Mouse (Mus musculus) hindbrain, postnatal 0 days (tissue): ENCODE data around the gene Birc5. TPM values are rescaled to one million over a fixed set of nuclear protein-coding genes. Genes with fewer than 3 reads are reported as not detected.

Experiments
- ATAC-seq: fragments of 200-750 bp; cut with Nextera tagmentation; 2 replicates; pipeline ENCODE4 v1.8.0; 2017; ENCODE audit warnings: mild to moderate bottlenecking, moderate TSS enrichment, moderate library complexity
- DNase-seq: peaks from one replicate; pipeline ENCODE4 v3.0.0-alpha.2; 2015; ENCODE audit warnings: low spot score
- H3K27ac ChIP-seq: fragments of 300-500 bp; sonication (generic); 2 replicates; pipeline ENCODE4 v1.5.1; 2014; ENCODE audit warnings: mild to moderate bottlenecking
- H3K27me3 ChIP-seq: fragments of 300-500 bp; sonication (generic); 2 replicates; pipeline ENCODE4 v1.6.1; 2014; ENCODE audit warnings: low read length, mixed read lengths; ENCODE audit not compliant: insufficient read depth
- H3K36me3 ChIP-seq: fragments of 300-500 bp; sonication (generic); 2 replicates; pipeline ENCODE4 v1.6.1; 2014; ENCODE audit warnings: low read length, mixed read lengths; ENCODE audit not compliant: insufficient read depth
- H3K4me1 ChIP-seq: fragments of 300-500 bp; sonication (generic); 2 replicates; pipeline ENCODE4 v1.6.1; 2014; ENCODE audit warnings: antibody characterized with exemption, low read length, mixed read lengths; ENCODE audit not compliant: insufficient read depth
- H3K4me2 ChIP-seq: fragments of 300-500 bp; sonication (generic); 2 replicates; pipeline ENCODE4 v1.6.1; 2014; ENCODE audit warnings: low read depth, mild to moderate bottlenecking, low read length, moderate library complexity, mixed read lengths
- H3K4me3 ChIP-seq: fragments of 300-500 bp; sonication (generic); 2 replicates; pipeline ENCODE4 v1.5.1; 2014; ENCODE audit warnings: low read length
- H3K9ac ChIP-seq: fragments of 300-500 bp; sonication (generic); replicated peaks from 2 replicates; pipeline ENCODE4 v1.6.1; 2014; ENCODE audit warnings: mild to moderate bottlenecking, low read length, moderate library complexity, mixed read lengths
- H3K9me3 ChIP-seq: fragments of 300-500 bp; sonication (generic); 2 replicates; pipeline ENCODE4 v1.6.1; 2016; ENCODE audit warnings: low read length, mixed read lengths
- CTCF ChIP-seq: IDR thresholded peaks from 2 replicates; pipeline ENCODE4 v1.5.1; 2016; ENCODE audit warnings: antibody characterized with exemption, control low read depth, low read depth
- WGBS: fragments of 180-500 bp; shearing (Covaris S2); extraction: QIAGEN DNeasy Blood & Tissue Kit; methylation state at CpG from one replicate; pipeline ENCODE4 v1.1.7; 2014; 5-methylcytosine and 5-hydroxymethylcytosine counted together
- polyA plus RNA-seq: library from polyadenylated mRNA; unstranded; fragments of >200 nt; fragmentation: Nextera tagmentation; extraction: Ambion mirVana; gene quantifications from 2 replicates; pipeline ENCODE4 v1.2.1, GENCODE M21; 2015
- total RNA-seq: library from RNA; depleted of rRNA; stranded (reverse); fragments of >200 nt; gene quantifications from 2 replicates; pipeline ENCODE4 v1.2.3, GENCODE M21; 2014

Gene Birc5
- total and polyA plus RNA-seq, 2 experiments from 2014 or later: 14.6 to 45.3 TPM

DNA sequence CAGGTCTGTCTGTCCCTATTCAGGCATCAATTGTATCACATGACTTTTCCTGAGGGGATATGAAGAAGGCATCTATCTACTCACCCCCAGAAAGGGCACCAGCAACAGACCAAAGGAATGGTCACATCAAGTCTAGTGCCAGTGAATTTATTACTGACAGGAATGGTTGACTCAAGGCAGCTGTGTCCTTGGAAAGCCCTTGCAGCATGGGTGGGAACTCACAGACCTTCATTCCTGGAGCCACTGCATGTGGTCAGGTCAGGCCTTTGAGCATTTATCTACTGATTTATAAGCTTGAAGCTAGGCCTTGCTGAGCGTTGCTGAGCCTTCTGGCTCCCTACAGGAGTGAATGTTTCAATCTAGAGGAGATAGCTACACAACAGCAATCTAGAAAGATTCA lies 8.1 kb upstream of the Birc5 start:
- no peak overlapping the region for H3K9ac ChIP-seq
- H3K27ac ChIP-seq: no peak overlapping the region
- no peak overlapping the region for H3K4me3 ChIP-seq
- no peaks in the 10 kb centered on the region for H3K27me3 ChIP-seq
- H3K36me3 ChIP-seq: no peaks in the 10 kb centered on the region
- WGBS: 41% methylated on average over 1 of the region's 1 CpGs
- no peak for ATAC-seq
- TF ChIP-seq CTCF: no peak
- no peak for DNase-seq
- no peaks in the 10 kb centered on the region for H3K4me1 ChIP-seq
- H3K9me3 ChIP-seq: no peaks in the 10 kb centered on the region
- H3K4me2 ChIP-seq: no peak overlapping the region

- ATAC-seq: no peak
- Histone ChIP-seq H3K27me3 (no peaks in the 10 kb centered on the region), H3K27ac (no peak overlapping the region), H3K9ac (no peak overlapping the region), H3K4me2 (no peak overlapping the region), H3K9me3 (no peaks in the 10 kb centered on the region), H3K4me1 (peaks cover 7% of the 10 kb centered on the region; the same call in 1 of the 2 replicates), H3K36me3 (no peaks in the 10 kb centered on the region), H3K4me3 (no peak overlapping the region)
- 88% methylated on average over 2 of the region's 2 CpGs for WGBS
- no peak for DNase-seq
- TF ChIP-seq CTCF: no peak
Observed at GRCm38 (mm10) chr11:117843434-117843833, 5.6 kb upstream of the Birc5 start.

- Histone ChIP-seq H3K36me3 (no peaks in the 10 kb centered on the region), H3K4me2 (no peak overlapping the region), H3K27ac (no peak overlapping the region), H3K4me1 (peaks cover 12% of the 10 kb centered on the region; the same call in 1 of the 2 replicates), H3K9me3 (no peaks in the 10 kb centered on the region), H3K27me3 (no peaks in the 10 kb centered on the region), H3K4me3 (no peak overlapping the region), H3K9ac (no peak overlapping the region)
- 82% methylated on average over 2 of the region's 2 CpGs for WGBS
- DNase-seq (no peak), ATAC-seq (no peak)
- TF ChIP-seq CTCF: no peak
Observed at GRCm38 (mm10) chr11:117844997-117845396, 4.1 kb upstream of the Birc5 start.

GRCm38 (mm10) chr11:117845651-117846050 lies 3.4 kb upstream of the Birc5 start:
- H3K4me3 ChIP-seq: no peak overlapping the region
- no peak overlapping the region for H3K27ac ChIP-seq
- H3K36me3 ChIP-seq: no peaks in the 10 kb centered on the region
- H3K4me1 ChIP-seq: peaks cover 17% of the 10 kb centered on the region; the same call in 1 of the 2 replicates
- H3K4me2 ChIP-seq: no peak overlapping the region
- H3K27me3 ChIP-seq: no peaks in the 10 kb centered on the region
- no peak for DNase-seq
- no peak for ATAC-seq
- WGBS: 75% methylated on average over 2 of the region's 2 CpGs
- no peak for TF ChIP-seq CTCF
- no peak overlapping the region for H3K9ac ChIP-seq
- no peaks in the 10 kb centered on the region for H3K9me3 ChIP-seq

- H3K4me2 ChIP-seq: no peak overlapping the region
- WGBS: 55% methylated on average over 5 of the region's 5 CpGs
- no peak overlapping the region for H3K27ac ChIP-seq
- H3K9me3 ChIP-seq: no peaks in the 10 kb centered on the region
- H3K27me3 ChIP-seq: no peaks in the 10 kb centered on the region
- H3K9ac ChIP-seq: no peak overlapping the region
- peak; percentile 33; the same call in 1 of the 2 replicates for TF ChIP-seq CTCF
- DNase-seq: no peak
- peaks cover 17% of the 10 kb centered on the region; the same call in 1 of the 2 replicates for H3K4me1 ChIP-seq
- H3K36me3 ChIP-seq: no peaks in the 10 kb centered on the region
- no peak for ATAC-seq
- H3K4me3 ChIP-seq: no peak overlapping the region
Observed at GRCm38 (mm10) chr11:117846640-117847039, 2.4 kb upstream of the Birc5 start.

DNA sequence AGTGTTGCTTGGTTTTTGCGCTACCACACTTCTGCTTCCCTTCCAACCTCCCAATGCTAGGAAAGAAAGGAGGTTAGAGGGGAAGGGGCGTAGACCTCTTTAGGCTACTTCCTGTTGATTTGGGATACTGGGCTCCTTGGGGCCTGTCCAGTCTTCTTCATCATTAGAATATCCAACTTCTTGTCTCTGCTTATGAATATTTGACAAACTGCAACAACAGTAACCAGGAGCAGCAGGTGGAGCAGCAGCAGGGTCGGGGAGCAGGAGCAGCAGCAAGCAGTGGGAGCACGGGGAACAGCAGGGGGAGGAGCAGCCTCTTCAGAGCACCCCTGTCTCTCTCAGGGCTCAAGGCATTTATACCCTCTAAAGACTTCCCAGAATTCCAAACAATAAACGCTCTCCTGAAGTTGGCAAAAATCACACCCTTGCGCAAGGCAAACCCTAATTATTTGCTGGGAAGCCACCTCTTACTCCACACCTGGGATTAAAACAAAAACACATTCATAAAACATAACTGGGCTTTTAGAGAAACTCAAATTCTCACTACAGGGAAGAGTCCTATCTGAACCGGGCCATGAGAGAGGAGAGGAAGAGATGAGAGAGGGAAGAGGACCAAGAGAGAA lies 1.3 kb upstream of the Birc5 start:
- Histone ChIP-seq H3K9me3 (no peaks in the 10 kb centered on the region), H3K27ac (peak overlapping the region; percentile 98), H3K27me3 (no peaks in the 10 kb centered on the region), H3K4me1 (peaks cover 17% of the 10 kb centered on the region; the same call in 1 of the 2 replicates), H3K4me2 (peak overlapping the region; percentile 90), H3K9ac (no peak overlapping the region; the same call in 1 of the 2 replicates), H3K4me3 (no peak overlapping the region), H3K36me3 (no peaks in the 10 kb centered on the region)
- no peak for TF ChIP-seq CTCF
- DNase-seq (no peak), ATAC-seq (no peak)
- WGBS: 76% methylated on average over 7 of the region's 7 CpGs

DNA sequence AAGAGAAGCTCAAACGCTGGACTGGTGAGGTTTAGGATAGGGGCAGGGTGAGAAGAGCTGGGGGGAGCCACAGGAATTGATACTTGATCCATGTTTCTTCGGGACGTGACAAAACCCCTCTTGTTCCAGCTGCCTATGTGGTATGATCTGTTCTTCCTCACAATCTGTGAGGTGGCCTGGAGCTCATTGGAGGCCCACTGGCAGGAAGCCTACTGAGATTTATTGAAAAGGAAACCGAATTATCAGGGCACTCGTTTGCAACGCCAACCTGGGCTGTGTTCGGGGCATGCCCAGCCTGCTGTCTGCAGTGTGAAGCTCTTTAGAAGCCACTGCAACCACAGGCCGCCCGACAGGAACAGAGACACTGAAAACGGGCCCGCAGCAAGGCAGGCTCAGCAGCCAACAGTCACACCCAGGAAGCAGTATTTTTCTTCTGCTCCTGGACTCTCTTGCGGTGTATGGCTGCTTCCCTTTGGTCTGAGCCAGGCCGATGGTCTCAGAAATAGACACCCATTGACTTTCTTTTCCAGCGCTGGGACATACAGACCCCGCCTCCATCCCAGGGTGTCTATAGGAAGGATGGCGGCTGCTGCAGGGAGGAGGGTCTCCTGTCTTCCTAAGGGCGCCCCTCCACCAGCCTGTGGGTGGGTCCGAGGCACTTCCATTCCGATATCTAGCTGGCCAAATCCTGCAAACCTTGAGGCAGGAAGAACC lies 623 bp upstream of the Birc5 start:
- H3K4me3 ChIP-seq: peak overlapping the region; percentile 60
- DNase-seq (no peak), ATAC-seq (peak; percentile 87)

More for the DNA sequence above, 623 bp upstream of the Birc5 start:
- H3K36me3 ChIP-seq: no peaks in the 10 kb centered on the region
- WGBS: 7% methylated on average over 19 of the region's 19 CpGs
- no peaks in the 10 kb centered on the region for H3K27me3 ChIP-seq
- H3K4me2 ChIP-seq: peak overlapping the region; percentile 90
- H3K27ac ChIP-seq: peak overlapping the region; percentile 98
- peaks cover 17% of the 10 kb centered on the region; the same call in 1 of the 2 replicates for H3K4me1 ChIP-seq
- H3K9ac ChIP-seq: peak overlapping the region; percentile 84
- H3K9me3 ChIP-seq: no peaks in the 10 kb centered on the region
- TF ChIP-seq CTCF: no peak
